In the genomic region with DNA sequence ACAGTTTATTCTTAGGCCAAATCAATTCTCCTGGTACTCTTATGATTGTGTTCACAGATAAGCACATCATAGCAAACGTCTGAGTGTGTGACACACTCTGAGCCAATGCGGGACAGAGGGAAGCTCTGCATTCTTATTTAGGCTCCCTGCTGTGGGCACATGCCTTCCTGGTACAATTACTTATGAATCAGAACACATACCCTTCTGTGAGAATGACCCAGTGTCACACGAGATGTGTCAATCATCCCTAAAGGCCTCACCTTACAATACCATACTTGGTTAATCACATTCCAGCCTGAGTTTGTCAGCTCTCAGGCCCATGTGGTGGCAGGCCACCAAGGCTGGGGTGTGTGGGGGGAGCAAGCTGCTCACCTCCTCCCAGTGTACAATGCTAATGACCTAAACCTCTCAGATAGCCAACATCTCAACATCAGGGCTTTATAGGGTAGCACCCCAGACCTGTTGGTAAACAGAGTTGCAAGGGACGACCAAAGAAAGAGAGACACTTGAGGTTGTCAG, we compare ENCODE assay signal across 17 mouse cellular contexts.
DNase-seq lines count a peak whose midpoint lies in the region; ATAC-seq lines count a peak whose summit lies in the region.
"Had no signal": no experiment of that assay in that cellular context is flagged by ENCODE, and none has a peak within 500 bp of the region (broad histone marks: within the 10 kb centered on the region; RNA-seq: fewer than 3 reads in every experiment).

No protein-coding gene starts in this region.

- 0 out of 2 replicates have a peak overlapping the region, but pooled peaks have one; percentile 13 for H3K27ac ChIP-seq in hindbrain, embryonic 11.5 days (ENCODE audit: low read depth, low read length)
- no peak overlapping the region for H3K27ac ChIP-seq in hindbrain, embryonic 12.5 days
- 0 out of 2 replicates have a peak overlapping the region, but pooled peaks have one; percentile 7 for H3K27ac ChIP-seq in embryonic facial prominence, embryonic 10.5 days (replicated peaks)
- H3K27ac ChIP-seq: embryonic facial prominence, embryonic 15.5 days; heart, embryonic 13.5 days; liver, embryonic 15.5 days had no signal

- H3K36me3 ChIP-seq in hindbrain, embryonic 11.5 days (ENCODE audit: control insufficient read depth, insufficient read depth, low read length), result no peaks in the 10 kb centered on the region
- no peaks in the 10 kb centered on the region for H3K36me3 ChIP-seq in hindbrain, embryonic 12.5 days
- 0 out of 2 replicates have a peak, but pooled peaks cover under 1% of the 10 kb centered on the region for H3K36me3 ChIP-seq in embryonic facial prominence, embryonic 10.5 days (replicated peaks)
- H3K36me3 ChIP-seq: embryonic facial prominence, embryonic 15.5 days; heart, embryonic 13.5 days; liver, embryonic 15.5 days; neural tube, embryonic 13.5 days had no signal

- no peaks in the 10 kb centered on the region for H3K27me3 ChIP-seq in hindbrain, embryonic 11.5 days (ENCODE audit: control insufficient read depth, insufficient read depth, low read length)
- H3K27me3 ChIP-seq in hindbrain, embryonic 12.5 days, result no peaks in the 10 kb centered on the region
- no peaks in the 10 kb centered on the region for H3K27me3 ChIP-seq in embryonic facial prominence, embryonic 10.5 days (replicated peaks; ENCODE audit: low read depth, poor library complexity, severe bottlenecking)
- H3K27me3 ChIP-seq: embryonic facial prominence, embryonic 15.5 days; heart, embryonic 13.5 days; liver, embryonic 15.5 days; neural tube, embryonic 13.5 days had no signal

- peaks cover 9% of the 10 kb centered on the region; the same call in 1 of the 2 replicates for H3K4me1 ChIP-seq in hindbrain, embryonic 11.5 days (replicated peaks; ENCODE audit: control insufficient read depth, insufficient read depth, low read length)
- H3K4me1 ChIP-seq in hindbrain, embryonic 12.5 days, result peaks cover 63% of the 10 kb centered on the region
- peaks cover 49% of the 10 kb centered on the region for H3K4me1 ChIP-seq in embryonic facial prominence, embryonic 10.5 days
- H3K4me1 ChIP-seq: embryonic facial prominence, embryonic 15.5 days; liver, embryonic 15.5 days had no signal

- no peaks in the 10 kb centered on the region for H3K9me3 ChIP-seq in hindbrain, embryonic 11.5 days (ENCODE audit: control insufficient read depth, low read length)
- H3K9me3 ChIP-seq in hindbrain, embryonic 12.5 days (replicated peaks), result no peaks in the 10 kb centered on the region
- no peaks in the 10 kb centered on the region for H3K9me3 ChIP-seq in embryonic facial prominence, embryonic 10.5 days
- H3K9me3 ChIP-seq: embryonic facial prominence, embryonic 15.5 days; heart, embryonic 13.5 days; liver, embryonic 15.5 days; neural tube, embryonic 13.5 days had no signal

- H3K9ac ChIP-seq in hindbrain, embryonic 11.5 days (ENCODE audit: low read depth, low read length), result no peak overlapping the region
- H3K9ac ChIP-seq in hindbrain, embryonic 12.5 days, result no peak overlapping the region
- H3K9ac ChIP-seq: embryonic facial prominence, embryonic 15.5 days; heart, embryonic 13.5 days; liver, embryonic 15.5 days; neural tube, embryonic 13.5 days had no signal

- no peak overlapping the region for H3K4me3 ChIP-seq in hindbrain, embryonic 11.5 days (ENCODE audit: low read depth, low read length)
- H3K4me3 ChIP-seq in hindbrain, embryonic 12.5 days, result no peak overlapping the region
- H3K4me3 ChIP-seq in embryonic facial prominence, embryonic 10.5 days, result no peak overlapping the region
- H3K4me3 ChIP-seq: embryonic facial prominence, embryonic 15.5 days; heart, embryonic 13.5 days; liver, embryonic 15.5 days; neural tube, embryonic 13.5 days had no signal

- no peak overlapping the region for H3K4me2 ChIP-seq in hindbrain, embryonic 11.5 days (replicated peaks; ENCODE audit: low read depth, low read length)
- H3K4me2 ChIP-seq in hindbrain, embryonic 12.5 days (replicated peaks), result no peak overlapping the region
- H3K4me2 ChIP-seq: embryonic facial prominence, embryonic 15.5 days; heart, embryonic 13.5 days; liver, embryonic 15.5 days; neural tube, embryonic 13.5 days had no signal

- no peak for DNase-seq in hindbrain, embryonic 11.5 days (ENCODE audit: low spot score)
- peak; percentile 52 for DNase-seq in 3T3-L1 (ENCODE audit: low read depth, low spot score)
- DNase-seq in embryonic facial prominence, embryonic 10.5 days (ENCODE audit: low spot score), result no peak
- DNase-seq in retina, embryonic 14.5 days (ENCODE audit: low spot score), result peak; percentile 45
- DNase-seq in heart, adult 8-10 months (ENCODE audit: low spot score), result no peak
- no peak for DNase-seq in thymus, postnatal 4 days
- DNase-seq: adrenal gland, postnatal 14 days; cerebellum, adult 8-10 months; kidney, adult 8-10 months; kidney, postnatal 36 days; spleen, adult 18-20 months had no signal

- WGBS in hindbrain, embryonic 11.5 days, result 34% methylated on average over 4 of the region's 4 CpGs
- WGBS in hindbrain, embryonic 12.5 days, result 24% methylated on average over 4 of the region's 4 CpGs
- WGBS in embryonic facial prominence, embryonic 10.5 days, result 57% methylated on average over 4 of the region's 4 CpGs

- no peak for ATAC-seq in hindbrain, embryonic 11.5 days (ENCODE audit: low FRiP score)
- ATAC-seq in hindbrain, embryonic 12.5 days (ENCODE audit: low FRiP score), result no peak; the same call in 1 of the 2 replicates
- ATAC-seq: CD4-positive, CD25-positive, alpha-beta regulatory T cell, adult 4 months had no signal

Comparison
In these comparisons a context has a peak if more than half of its experiments do, and no peak if none do; other contexts are left out.
1. DNase-seq: peak in 3T3-L1 (single experiment) and retina, embryonic 14.5 days (single experiment); none in hindbrain, embryonic 11.5 days (single experiment), embryonic facial prominence, embryonic 10.5 days (single experiment), heart, adult 8-10 months (single experiment) and thymus, postnatal 4 days (single experiment).